Mouse (Mus musculus) lung, postnatal 0 days (tissue): ENCODE results near the gene Wfdc11.

Source experiments
- CTCF ChIP-seq: IDR thresholded peaks from 2 replicates; pipeline ENCODE4 v1.5.1; 2016; ENCODE audit warnings: antibody characterized with exemption, mild to moderate bottlenecking
- EP300 ChIP-seq: IDR thresholded peaks from 2 replicates; pipeline ENCODE4 v1.6.1; 2016; ENCODE audit warnings: antibody characterized with exemption, mild to moderate bottlenecking, control low read depth

GRCm38 (mm10) chr2:164656483-164656882 lies 17.4 kb downstream of the Wfdc11 start, which contains the start of gene Wfdc9:
- TF ChIP-seq CTCF (no peak), EP300 (no peak)
